Mouse (Mus musculus): ENCODE data around the gene Nlgn1.

Gene Nlgn1

DNA sequence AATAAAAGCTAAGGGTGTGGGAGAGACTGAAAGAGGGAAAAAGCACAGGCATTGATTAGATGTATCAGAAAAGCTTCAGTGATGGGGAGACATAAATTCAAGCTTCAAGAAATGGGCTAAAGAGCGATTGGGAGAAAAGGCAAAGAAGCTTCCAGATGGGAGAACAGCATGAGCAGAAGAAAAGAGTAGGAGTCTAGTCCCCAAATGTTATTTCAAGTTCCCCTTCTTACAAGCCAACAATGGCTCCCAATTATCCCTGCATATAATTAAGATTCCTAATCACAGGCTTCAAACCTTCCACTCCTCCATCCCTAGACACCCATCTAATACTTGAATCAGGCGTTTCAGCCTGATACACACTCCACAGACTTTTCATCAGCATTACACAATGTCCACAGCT lies 292.6 kb downstream of the Nlgn1 start:
- no peak for DNase-seq

GRCm38 (mm10) chr3:26026025-26026424 lies 306.2 kb downstream of the Nlgn1 start:
- no peak for DNase-seq

DNA sequence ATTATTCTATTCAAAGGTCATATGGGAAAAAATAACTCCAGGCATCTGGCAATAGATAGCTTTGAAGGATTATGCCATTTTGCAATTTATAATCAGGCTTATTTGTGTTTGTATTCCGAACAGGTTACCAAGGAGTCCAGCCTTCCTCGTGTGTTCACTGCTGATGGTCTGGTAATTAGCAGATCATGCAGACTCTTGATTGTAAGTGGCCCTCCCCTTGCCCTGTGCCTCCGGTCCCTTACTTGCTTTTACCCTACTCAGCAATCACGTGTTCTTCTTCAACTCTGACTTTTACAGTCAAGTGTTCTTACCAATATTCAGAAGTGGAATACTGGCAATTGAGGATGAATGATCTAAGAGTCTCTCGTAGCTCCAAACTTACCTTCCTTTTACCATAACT lies 309.0 kb downstream of the Nlgn1 start:
- DNase-seq = no peak

DNA sequence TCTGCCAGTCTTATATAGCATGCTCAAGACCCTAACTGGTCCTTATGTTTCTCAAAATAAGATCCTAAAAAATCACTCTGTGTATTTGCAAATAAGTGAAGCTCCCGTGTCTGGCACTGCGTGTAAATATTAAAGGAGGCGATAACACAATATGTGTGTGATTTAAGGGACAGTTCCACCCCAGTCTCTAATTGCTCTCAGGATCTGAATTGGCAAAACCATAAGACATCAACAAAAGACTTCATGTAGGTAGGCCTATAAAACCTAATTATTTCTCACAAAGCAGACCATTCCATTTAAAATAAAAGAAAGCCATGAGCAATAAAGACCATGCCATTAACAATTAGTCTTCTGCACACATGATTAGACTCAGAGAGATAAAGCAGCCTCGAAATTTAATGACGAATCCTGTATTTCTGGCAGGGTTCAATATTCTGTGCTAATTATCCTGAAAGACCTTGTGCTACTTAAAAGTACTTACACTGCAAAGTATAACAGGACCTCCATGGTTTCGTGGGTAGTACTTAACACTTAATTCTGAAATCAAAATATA lies 310.6 kb downstream of the Nlgn1 start:
- DNase-seq = no peak

- DNase-seq = no peak
These were observed 320.8 kb downstream of the Nlgn1 start for GRCm38 (mm10) chr3:26011310-26012078.

- no peak for DNase-seq
These were observed 329.2 kb downstream of the Nlgn1 start for GRCm38 (mm10) chr3:26002863-26003608.

- no peak for DNase-seq
These were observed 329.9 kb downstream of the Nlgn1 start for GRCm38 (mm10) chr3:26002367-26002766.

- DNase-seq = no peak
These were observed 364.7 kb downstream of the Nlgn1 start for GRCm38 (mm10) chr3:25967546-25967945.

DNA sequence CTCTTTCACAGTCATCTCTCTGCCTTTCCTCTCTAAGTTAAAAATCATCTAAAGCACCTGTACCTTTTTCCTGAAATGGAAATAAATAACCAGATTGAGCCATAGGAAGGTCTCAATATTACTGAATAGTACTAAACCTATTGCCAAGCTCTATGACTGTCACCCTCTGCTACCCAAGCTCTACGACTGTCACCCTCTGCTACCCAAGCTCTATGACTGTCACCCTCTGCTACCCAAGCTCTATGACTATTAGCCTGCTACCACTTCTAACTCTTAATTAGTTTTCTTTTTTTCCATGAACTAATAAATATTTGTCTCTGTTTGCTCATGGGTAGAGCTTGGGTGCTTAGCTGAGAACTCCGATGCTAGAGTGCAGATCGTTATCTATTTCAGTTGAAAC lies 368.0 kb downstream of the Nlgn1 start:
- DNase-seq = no peak

GRCm38 (mm10) chr3:25963568-25963967 lies 368.7 kb downstream of the Nlgn1 start:
- DNase-seq = no peak

DNA sequence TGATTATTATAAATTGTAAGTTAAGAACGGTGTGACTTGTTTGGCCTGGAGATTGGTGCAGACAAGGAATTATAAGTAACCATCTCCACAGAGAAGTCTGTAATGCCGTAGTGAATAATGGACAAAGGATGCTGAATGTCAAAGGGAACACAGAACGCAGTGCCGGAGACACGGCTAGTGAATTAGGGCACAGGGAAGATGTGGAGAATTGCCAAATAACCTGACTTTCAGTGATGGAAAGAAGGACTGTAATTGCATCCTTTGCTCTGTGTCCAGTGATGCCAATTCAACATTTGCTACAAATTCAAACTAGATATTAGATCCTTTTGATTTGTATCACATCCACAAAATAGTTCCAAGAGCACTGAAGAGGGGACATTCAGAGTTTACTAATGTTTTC lies 415.7 kb downstream of the Nlgn1 start:
- no peak for DNase-seq

DNA sequence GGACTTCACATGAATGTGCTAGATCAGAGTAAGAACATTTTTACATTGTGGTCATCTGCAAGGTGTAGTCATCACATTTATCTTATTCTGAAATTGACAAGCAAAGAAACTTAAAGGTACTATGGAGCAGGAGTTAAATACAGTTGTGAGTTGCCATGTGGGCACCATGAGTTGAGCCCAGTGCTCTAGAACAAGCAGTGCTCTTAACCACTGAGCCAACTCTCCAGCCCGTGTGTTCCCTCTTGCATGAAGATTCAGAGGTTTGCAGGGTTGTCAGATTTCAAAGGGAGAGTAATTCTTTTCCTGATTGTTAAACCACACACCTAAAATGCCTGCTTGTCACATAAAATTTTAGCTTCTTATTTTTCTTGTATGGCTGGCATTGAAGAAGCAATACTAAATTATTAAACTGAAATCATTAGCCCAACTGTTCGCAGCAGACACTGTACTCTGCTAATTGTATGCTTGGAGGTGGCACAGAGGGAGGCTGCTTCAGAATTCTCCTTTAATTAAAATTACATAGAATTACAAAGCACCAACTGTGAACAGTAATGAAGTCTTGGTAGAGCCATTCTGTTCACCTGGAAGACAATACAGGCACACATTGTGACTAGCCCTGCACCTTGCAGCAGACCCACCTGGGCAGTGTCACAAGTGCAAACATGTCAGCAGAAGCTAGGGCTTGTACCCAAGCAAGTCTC lies 417.7 kb downstream of the Nlgn1 start:
- no peak for DNase-seq

GRCm38 (mm10) chr3:25903140-25903809 lies 429.0 kb downstream of the Nlgn1 start:
- DNase-seq = no peak

DNA sequence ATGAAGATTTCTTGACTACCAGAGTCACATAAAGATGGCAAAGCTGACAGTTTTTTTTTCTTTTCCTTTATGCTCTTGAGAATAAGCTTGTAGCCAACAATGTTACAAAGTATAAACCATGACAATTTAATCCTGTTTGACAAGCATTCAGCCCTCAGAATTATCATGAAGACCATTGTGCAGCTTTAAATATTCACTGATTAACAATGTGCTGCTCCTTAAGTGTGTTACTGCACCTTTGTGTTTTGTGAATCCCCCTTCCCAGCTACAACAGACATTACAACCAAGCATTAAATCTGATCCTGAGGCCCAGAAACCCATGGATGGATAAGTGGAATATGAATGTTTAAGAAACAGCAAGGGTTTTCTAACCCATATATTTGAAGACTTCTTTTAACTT lies 434.8 kb downstream of the Nlgn1 start:
- no peak for DNase-seq

GRCm38 (mm10) chr3:25884797-25885196 lies 447.5 kb downstream of the Nlgn1 start:
- no peak for DNase-seq

DNA sequence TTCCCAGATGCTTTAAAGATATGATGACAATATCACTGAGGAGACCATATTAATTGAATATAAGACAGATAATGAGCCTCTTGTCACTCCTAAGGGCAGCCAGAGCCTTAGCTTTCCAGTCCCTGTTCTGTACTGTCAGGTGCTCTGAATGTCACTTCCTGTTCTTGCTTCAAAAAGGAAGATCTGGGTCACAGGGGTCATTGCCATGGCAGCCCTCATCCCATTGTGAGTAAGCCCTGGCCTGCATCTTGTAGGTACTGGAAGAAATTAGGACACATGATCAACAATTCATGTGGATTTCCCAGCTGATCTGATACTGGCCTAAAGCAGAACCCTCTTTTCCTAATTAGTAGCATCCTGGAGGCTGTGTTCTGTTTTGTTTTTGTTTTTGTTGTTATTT lies 463.1 kb downstream of the Nlgn1 start:
- peak in 1 of 2 experiments; percentile 11 for DNase-seq

DNA sequence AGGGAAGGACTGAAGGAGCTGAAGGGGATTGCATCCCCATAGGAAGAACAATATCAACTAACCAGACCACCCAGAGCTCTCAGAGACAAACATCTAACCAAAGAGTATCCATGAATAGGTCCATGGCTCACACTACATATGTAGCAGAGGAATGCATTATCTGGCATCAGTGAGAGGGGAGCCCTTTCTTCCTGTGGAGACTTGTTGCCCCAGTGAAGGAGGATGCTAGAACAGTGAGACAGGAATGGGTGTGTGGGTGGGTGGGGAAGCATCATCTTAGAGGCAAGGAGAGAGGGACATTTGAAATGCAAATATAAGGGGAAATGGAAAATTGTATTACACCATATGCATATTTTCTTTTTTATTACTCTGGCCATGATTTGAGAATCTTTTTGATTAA lies 473.9 kb downstream of the Nlgn1 start:
- no peak for DNase-seq

DNA sequence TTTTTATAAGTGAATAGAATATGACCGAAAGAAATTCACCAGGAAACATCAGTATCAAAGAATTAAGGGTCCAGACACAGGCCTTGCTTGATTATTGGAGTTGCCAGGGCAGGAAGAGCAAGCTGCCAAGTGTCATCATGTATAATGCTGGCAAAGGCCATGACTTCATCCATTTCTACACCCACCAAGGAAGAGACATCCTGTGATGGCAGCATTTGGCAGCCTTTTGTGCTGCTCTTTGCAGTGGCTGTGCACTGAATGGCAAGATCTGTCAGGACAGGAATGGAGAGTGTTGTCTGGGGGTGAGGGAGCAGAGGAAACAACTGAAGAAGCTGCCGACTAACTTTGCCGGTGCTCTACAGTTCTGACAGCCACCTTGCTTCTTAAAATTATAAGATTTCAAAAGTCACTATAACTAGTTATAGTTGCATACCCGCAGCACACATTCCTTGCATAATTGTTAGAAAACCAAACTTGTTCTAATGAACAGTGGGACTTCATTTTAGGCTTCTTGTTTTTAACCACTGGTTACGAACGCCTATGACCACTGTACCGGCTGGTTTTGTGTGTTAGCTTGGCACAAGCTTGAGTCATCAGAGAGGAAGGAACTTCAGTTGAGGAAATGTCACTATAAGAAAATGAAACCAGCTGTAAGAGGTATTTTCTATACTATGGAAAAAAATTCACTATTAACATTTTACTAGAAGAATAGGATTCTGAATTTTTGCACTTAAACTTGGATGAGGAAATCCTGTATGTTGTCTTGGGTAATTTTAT lies 487.4 kb downstream of the Nlgn1 start:
- DNase-seq = no peak

- no peak for DNase-seq
These were observed 502.0 kb downstream of the Nlgn1 start for GRCm38 (mm10) chr3:25830237-25830636.

DNA sequence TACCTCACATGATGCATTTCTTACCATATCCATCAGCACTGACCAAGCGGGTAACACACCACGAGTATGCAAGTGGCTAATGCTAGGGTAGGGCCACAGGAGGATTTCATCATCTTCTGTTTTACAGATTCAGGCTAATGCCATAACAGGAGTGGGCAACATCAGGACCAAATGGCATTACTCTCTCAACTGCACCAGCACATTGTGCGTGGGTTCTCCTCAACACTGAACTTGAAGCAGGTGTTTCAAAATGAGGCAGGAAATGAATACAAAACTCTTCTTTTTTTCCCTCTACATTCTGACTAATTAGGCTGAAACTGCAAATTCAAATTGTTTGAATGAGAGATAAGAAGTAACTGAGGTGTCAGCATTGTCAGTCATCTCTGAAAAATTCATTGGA lies 518.9 kb downstream of the Nlgn1 start:
- no peak for DNase-seq

GRCm38 (mm10) chr3:25807559-25807958 lies 524.7 kb downstream of the Nlgn1 start:
- no peak for DNase-seq

- no peak for DNase-seq
These were observed 550.6 kb downstream of the Nlgn1 start for GRCm38 (mm10) chr3:25781651-25782050.
